Mouse (Mus musculus) forebrain, embryonic 11.5 days (tissue): ENCODE measurements around the gene Anks3. TPM values are rescaled to one million over a fixed set of nuclear protein-coding genes. Genes with fewer than 3 reads are reported as not detected.

Experiments
- ATAC-seq: fragments of 200-750 bp; cut with Nextera tagmentation; replicated peaks from 2 replicates; pipeline ENCODE4 v1.8.0; 2017; ENCODE audit warnings: moderate TSS enrichment; ENCODE audit not compliant: low FRiP score
- DNase-seq: peaks from one replicate; pipeline ENCODE4 v3.0.0-alpha.2; 2017; ENCODE audit warnings: low spot score
- H3K27ac ChIP-seq: fragments of 300-500 bp; sonication (generic); 2 replicates; pipeline ENCODE4 v1.5.1; 2014; ENCODE audit warnings: low read depth, low read length
- H3K27me3 ChIP-seq: fragments of 300-500 bp; sonication (generic); 2 replicates; pipeline ENCODE4 v1.6.1; 2014; ENCODE audit warnings: mild to moderate bottlenecking, low read length, mixed read lengths; ENCODE audit not compliant: control insufficient read depth, insufficient read depth
- H3K36me3 ChIP-seq: fragments of 300-500 bp; sonication (generic); 2 replicates; pipeline ENCODE4 v1.6.1; 2014; ENCODE audit warnings: mild to moderate bottlenecking, low read length, moderate library complexity, mixed read lengths; ENCODE audit not compliant: control insufficient read depth, insufficient read depth
- H3K4me1 ChIP-seq: fragments of 300-500 bp; sonication (generic); replicated peaks from 2 replicates; pipeline ENCODE4 v1.6.1; 2014; ENCODE audit warnings: low read length, mixed read lengths; ENCODE audit not compliant: control insufficient read depth, insufficient read depth
- H3K4me2 ChIP-seq: fragments of 300-500 bp; sonication (generic); 2 replicates; pipeline ENCODE4 v1.6.1; 2014; ENCODE audit warnings: low read depth, mild to moderate bottlenecking, low read length, moderate library complexity, mixed read lengths; ENCODE audit not compliant: severe bottlenecking
- H3K4me3 ChIP-seq: fragments of 300-500 bp; sonication (generic); 2 replicates; pipeline ENCODE4 v1.5.1; 2014; ENCODE audit warnings: low read depth, low read length
- H3K9ac ChIP-seq: fragments of 300-500 bp; sonication (generic); 2 replicates; pipeline ENCODE4 v1.6.1; 2014; ENCODE audit warnings: low read length
- H3K9me3 ChIP-seq: fragments of 300-500 bp; sonication (generic); 2 replicates; pipeline ENCODE4 v1.6.1; 2016; ENCODE audit warnings: low read length, mixed read lengths; ENCODE audit not compliant: control insufficient read depth
- WGBS: fragments of 180-500 bp; shearing (Covaris S2); extraction: QIAGEN DNeasy Blood & Tissue Kit; methylation state at CpG from one replicate; pipeline ENCODE4 v1.1.7; 2014; 5-methylcytosine and 5-hydroxymethylcytosine counted together
- polyA plus RNA-seq: library from polyadenylated mRNA; unstranded; fragments of >200 nt; fragmentation: Nextera tagmentation; extraction: Ambion mirVana; gene quantifications from 2 replicates; pipeline ENCODE4 v1.2.1, GENCODE M21; 2014

Gene Anks3
- polyA plus RNA-seq, 1 experiment from 2014 or later = 50.4 TPM

DNA sequence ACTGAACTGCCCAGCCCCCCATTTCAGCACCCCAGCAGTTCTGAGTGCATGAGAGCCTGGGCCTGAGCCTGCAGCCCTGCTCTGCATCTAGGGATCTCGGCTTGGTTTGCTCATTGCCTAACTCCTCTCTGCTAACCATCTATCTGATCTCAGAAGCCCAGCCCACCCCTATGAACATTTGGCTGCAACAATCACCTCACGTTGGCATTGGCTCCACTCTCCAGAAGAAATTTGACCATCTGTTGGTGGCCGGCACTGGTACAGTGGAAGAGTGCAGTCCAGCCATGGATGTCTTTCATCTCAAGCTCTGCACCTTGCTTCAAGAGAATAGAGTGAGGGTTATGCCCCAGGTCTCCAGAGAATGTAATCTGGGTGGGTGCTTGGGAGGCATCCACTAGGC, 6.6 kb downstream of the Anks3 start:
- no peak overlapping the region for H3K4me2 ChIP-seq
- DNase-seq (no peak), ATAC-seq (no peak)
- H3K9ac ChIP-seq = no peak overlapping the region
- no peaks in the 10 kb centered on the region for H3K27me3 ChIP-seq
- H3K9me3 ChIP-seq = no peaks in the 10 kb centered on the region
- peaks cover 7% of the 10 kb centered on the region; the same call in 1 of the 2 replicates for H3K36me3 ChIP-seq
- H3K4me1 ChIP-seq = no peaks in the 10 kb centered on the region
- no peak overlapping the region for H3K4me3 ChIP-seq
- H3K27ac ChIP-seq = no peak overlapping the region
- WGBS = 96% methylated on average over 3 of the region's 3 CpGs

- DNase-seq (no peak), ATAC-seq (no peak)
- Histone ChIP-seq H3K9ac (no peak overlapping the region), H3K4me2 (no peak overlapping the region), H3K9me3 (no peaks in the 10 kb centered on the region), H3K4me1 (no peaks in the 10 kb centered on the region), H3K27me3 (no peaks in the 10 kb centered on the region), H3K27ac (no peak overlapping the region), H3K36me3 (peaks cover 9% of the 10 kb centered on the region; the same call in 1 of the 2 replicates), H3K4me3 (no peak overlapping the region)
- WGBS = 93% methylated on average over 3 of the region's 3 CpGs
These were observed 7.4 kb downstream of the Anks3 start for GRCm38 (mm10) chr16:4956609-4957008.

DNA sequence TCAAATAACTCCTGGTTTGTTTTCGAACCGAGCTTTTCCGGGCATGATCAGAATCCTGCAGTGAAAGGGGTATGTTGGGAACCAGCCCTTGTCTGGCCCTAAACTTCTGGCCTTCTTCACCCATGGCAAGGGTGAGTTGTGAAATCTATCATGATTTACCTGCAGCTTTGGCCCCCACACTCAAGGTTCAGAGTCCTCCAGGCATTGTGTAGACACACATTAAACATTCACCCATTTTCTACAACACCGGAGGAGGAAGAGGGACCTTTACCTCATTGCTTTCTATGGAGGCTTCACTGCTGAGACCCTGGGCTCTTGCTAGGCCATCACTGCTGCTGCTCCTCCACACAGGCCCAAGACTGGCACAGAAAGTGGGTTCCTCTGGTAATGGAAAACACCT, 16.6 kb downstream of the Anks3 start:
- H3K27me3 ChIP-seq = no peaks in the 10 kb centered on the region
- no peak overlapping the region for H3K4me2 ChIP-seq
- no peak overlapping the region for H3K9ac ChIP-seq
- ATAC-seq (no peak), DNase-seq (no peak)
- peaks cover 11% of the 10 kb centered on the region for H3K36me3 ChIP-seq
- no peaks in the 10 kb centered on the region for H3K4me1 ChIP-seq
- no peaks in the 10 kb centered on the region for H3K9me3 ChIP-seq
- no peak overlapping the region for H3K27ac ChIP-seq
- no peak overlapping the region for H3K4me3 ChIP-seq
- 95% methylated on average over 4 of the region's 4 CpGs for WGBS

- DNase-seq = no peak
- Histone ChIP-seq H3K4me1 (no peaks in the 10 kb centered on the region), H3K27me3 (no peaks in the 10 kb centered on the region), H3K36me3 (peaks cover 9% of the 10 kb centered on the region), H3K27ac (no peak overlapping the region), H3K9me3 (no peaks in the 10 kb centered on the region), H3K4me2 (no peak overlapping the region), H3K4me3 (no peak overlapping the region), H3K9ac (no peak overlapping the region)
- 85% methylated on average over 3 of the region's 3 CpGs for WGBS
- no peak for ATAC-seq
These were observed 17.9 kb downstream of the Anks3 start for GRCm38 (mm10) chr16:4946155-4946554.

- no peak overlapping the region for H3K27ac ChIP-seq
- H3K9ac ChIP-seq = no peak overlapping the region
- H3K36me3 ChIP-seq = peaks cover 11% of the 10 kb centered on the region
- no peaks in the 10 kb centered on the region for H3K4me1 ChIP-seq
- no peaks in the 10 kb centered on the region for H3K27me3 ChIP-seq
- ATAC-seq = no peak
- H3K9me3 ChIP-seq = no peaks in the 10 kb centered on the region
- H3K4me3 ChIP-seq = no peak overlapping the region
- H3K4me2 ChIP-seq = no peak overlapping the region
- no peak for DNase-seq
- 79% methylated on average over 4 of the region's 4 CpGs for WGBS
These were observed 18.6 kb downstream of the Anks3 start for GRCm38 (mm10) chr16:4945415-4945814.

DNA sequence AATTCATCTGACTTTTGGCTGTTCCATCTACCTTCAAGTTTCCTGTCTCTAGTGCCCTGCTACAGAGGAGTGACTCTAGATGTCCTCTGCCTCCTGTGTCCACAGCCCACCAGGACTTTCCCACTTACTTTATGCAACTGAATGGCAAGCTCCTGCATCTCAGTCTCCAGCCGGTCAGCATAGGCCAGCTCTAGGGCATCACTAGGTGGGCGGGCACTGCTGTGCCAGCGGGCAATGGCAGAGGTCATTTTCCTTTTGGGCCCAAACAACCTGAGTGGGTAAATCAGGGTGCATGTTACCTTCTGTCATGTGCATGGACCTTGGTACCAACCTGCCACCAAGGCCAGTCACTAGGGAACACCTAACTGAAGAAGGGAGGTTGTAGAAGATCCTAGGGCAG, 20.6 kb downstream of the Anks3 start:
- no peak overlapping the region for H3K4me3 ChIP-seq
- no peak overlapping the region for H3K4me2 ChIP-seq
- no peak overlapping the region for H3K27ac ChIP-seq
- H3K36me3 ChIP-seq = peaks cover 6% of the 10 kb centered on the region
- H3K9me3 ChIP-seq = no peaks in the 10 kb centered on the region
- no peak overlapping the region for H3K9ac ChIP-seq
- no peaks in the 10 kb centered on the region for H3K27me3 ChIP-seq
- ATAC-seq (no peak), DNase-seq (no peak)
- 97% methylated on average over 3 of the region's 3 CpGs for WGBS
- H3K4me1 ChIP-seq = peaks cover 3% of the 10 kb centered on the region; the same call in 1 of the 2 replicates

- DNase-seq = no peak
- no peak overlapping the region for H3K4me2 ChIP-seq
- H3K36me3 ChIP-seq = peaks cover 6% of the 10 kb centered on the region
- H3K4me1 ChIP-seq = peaks cover 3% of the 10 kb centered on the region; the same call in 1 of the 2 replicates
- H3K9me3 ChIP-seq = no peaks in the 10 kb centered on the region
- WGBS = 91% methylated on average over 8 of the region's 8 CpGs
- ATAC-seq = no peak
- H3K27me3 ChIP-seq = no peaks in the 10 kb centered on the region
- H3K27ac ChIP-seq = no peak overlapping the region
- no peak overlapping the region for H3K9ac ChIP-seq
- no peak overlapping the region for H3K4me3 ChIP-seq
These were observed 21.1 kb downstream of the Anks3 start for GRCm38 (mm10) chr16:4942868-4943267.

DNA sequence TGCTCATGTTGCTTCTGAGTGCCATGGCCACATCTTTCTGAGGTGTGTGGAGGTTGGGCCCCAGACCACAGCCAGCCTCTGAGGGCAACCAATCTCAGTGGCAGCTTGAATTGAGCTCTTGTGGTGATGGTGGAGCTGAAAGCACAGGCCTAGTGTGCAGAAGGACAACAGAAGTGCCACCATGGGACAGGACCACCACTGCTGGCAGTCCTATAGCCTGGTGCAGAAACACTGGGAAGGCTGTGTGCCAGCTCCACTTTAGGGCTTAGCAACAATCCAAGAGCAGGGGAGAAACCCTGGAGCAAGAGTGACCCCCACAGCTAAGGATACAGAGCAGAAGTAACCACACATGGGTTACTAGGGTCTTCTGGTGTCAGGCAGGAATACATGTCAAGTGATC, 23.0 kb downstream of the Anks3 start:
- Histone ChIP-seq H3K27ac (no peak overlapping the region), H3K27me3 (no peaks in the 10 kb centered on the region), H3K9me3 (no peaks in the 10 kb centered on the region), H3K9ac (no peak overlapping the region), H3K36me3 (peaks cover 6% of the 10 kb centered on the region), H3K4me3 (no peak overlapping the region), H3K4me1 (peaks cover 3% of the 10 kb centered on the region; the same call in 1 of the 2 replicates), H3K4me2 (no peak overlapping the region)
- ATAC-seq (no peak), DNase-seq (no peak)

GRCm38 (mm10) chr16:4940311-4940850, 23.6 kb downstream of the Anks3 start:
- H3K36me3 ChIP-seq = peaks cover 8% of the 10 kb centered on the region; the same call in 1 of the 2 replicates
- WGBS = 90% methylated on average over 10 of the region's 10 CpGs

More at GRCm38 (mm10) chr16:4940311-4940850, 23.6 kb downstream of the Anks3 start:
- ATAC-seq = no peak
- Histone ChIP-seq H3K27me3 (no peaks in the 10 kb centered on the region), H3K4me3 (no peak overlapping the region), H3K4me1 (peaks cover 3% of the 10 kb centered on the region; the same call in 1 of the 2 replicates), H3K4me2 (no peak overlapping the region), H3K9me3 (no peaks in the 10 kb centered on the region), H3K27ac (no peak overlapping the region), H3K9ac (no peak overlapping the region)
- DNase-seq = no peak
